ENCODE assay signal across 8 mouse cellular contexts in the genomic region with DNA sequence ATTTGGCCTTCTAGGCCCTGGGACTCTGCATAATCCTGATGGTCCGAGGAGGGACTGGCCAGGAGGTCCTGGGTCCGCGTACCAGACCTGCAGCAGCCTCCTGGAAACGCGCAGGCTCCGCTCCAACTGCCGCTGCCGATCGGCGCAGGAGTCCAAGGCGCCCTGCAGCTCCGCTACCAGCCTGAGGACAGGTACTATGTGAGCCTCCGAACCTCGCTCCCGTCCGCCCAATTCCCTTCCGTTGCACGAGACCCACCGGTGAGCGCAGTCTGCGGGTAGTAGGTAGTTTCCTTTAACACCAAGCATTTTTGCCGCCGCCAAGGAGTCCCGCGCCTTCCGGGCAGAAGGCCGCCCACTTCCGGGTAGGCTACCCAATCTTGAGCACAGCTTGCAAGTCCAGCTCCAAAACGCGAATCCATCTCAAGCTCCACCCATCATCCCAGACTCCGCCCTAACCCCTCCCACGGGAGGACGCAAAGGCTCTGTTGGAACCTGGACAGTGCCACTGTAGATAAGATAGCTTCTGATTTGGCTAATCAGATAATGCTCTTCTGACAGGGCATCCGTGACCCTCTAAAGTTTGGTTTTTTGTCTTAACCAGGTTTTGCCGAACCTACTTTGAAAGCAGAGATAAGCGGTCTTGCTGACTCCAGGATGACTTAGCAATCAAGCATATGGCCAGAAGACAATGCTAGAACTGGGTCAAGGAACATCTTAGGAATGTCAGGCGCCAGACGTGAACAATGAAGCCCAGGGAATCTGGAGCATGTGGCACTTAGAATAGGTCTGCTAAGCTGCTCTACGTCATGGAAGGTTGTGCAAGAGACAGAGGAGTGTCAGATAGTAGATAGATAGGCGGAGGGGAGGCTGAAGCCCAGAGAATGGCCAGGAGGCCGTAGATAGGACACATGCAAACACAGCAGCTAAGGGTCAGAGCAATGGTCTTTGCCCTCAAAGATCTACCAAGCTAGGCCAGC. TPM values are rescaled to one million over a fixed set of nuclear protein-coding genes. Genes with fewer than 3 reads are reported as not detected.
A peak's percentile ranks its signal among the peaks of the same experiment; 100 is the strongest.
DNase-seq lines count a peak whose midpoint lies in the region; ATAC-seq and TF ChIP-seq lines count a peak whose summit lies in the region.

Gene Tedc2, minus strand, starts transcription at position 417 of the 977 bp plus-strand sequence.

- no peaks in the 10 kb centered on the region for H3K9me3 ChIP-seq in E14TG2a.4 (ENCODE audit: low read length)
- H3K9me3 ChIP-seq in forebrain, embryonic 11.5 days (ENCODE audit: control insufficient read depth, low read length) = no peaks in the 10 kb centered on the region
- H3K9me3 ChIP-seq in heart, embryonic 16.5 days (replicated peaks; ENCODE audit: control insufficient read depth, low read length) = no peaks in the 10 kb centered on the region
- H3K9me3 ChIP-seq in liver, embryonic 14.5 days (ENCODE audit: control insufficient read depth, low read length) = no peaks in the 10 kb centered on the region
- H3K9me3 ChIP-seq in stomach, embryonic 15.5 days = no peaks in the 10 kb centered on the region

- no peaks in the 10 kb centered on the region for H3K27me3 ChIP-seq in E14TG2a.4 (ENCODE audit: insufficient read depth, low read length)
- H3K27me3 ChIP-seq in forebrain, embryonic 11.5 days (ENCODE audit: control insufficient read depth, insufficient read depth, low read length) = no peaks in the 10 kb centered on the region
- no peaks in the 10 kb centered on the region for H3K27me3 ChIP-seq in heart, embryonic 16.5 days (ENCODE audit: control insufficient read depth, insufficient read depth, low read length)
- no peaks in the 10 kb centered on the region for H3K27me3 ChIP-seq in liver, embryonic 14.5 days (ENCODE audit: control insufficient read depth, insufficient read depth, low read length)
- H3K27me3 ChIP-seq in stomach, embryonic 15.5 days (replicated peaks) = no peaks in the 10 kb centered on the region

- TF ChIP-seq EP300 in liver, embryonic 14.5 days (IDR thresholded peaks at IDR 0.05; ENCODE audit: low read depth) = peak; percentile 57; the same call in 1 of the 2 replicates

- peaks cover 73% of the 10 kb centered on the region for H3K36me3 ChIP-seq in E14TG2a.4 (ENCODE audit: insufficient read depth, low read length)
- H3K36me3 ChIP-seq in forebrain, embryonic 11.5 days (ENCODE audit: control insufficient read depth, insufficient read depth, low read length) = peaks cover 17% of the 10 kb centered on the region
- H3K36me3 ChIP-seq in heart, embryonic 16.5 days (ENCODE audit: control insufficient read depth, insufficient read depth) = peaks cover 34% of the 10 kb centered on the region
- H3K36me3 ChIP-seq in liver, embryonic 14.5 days (replicated peaks; ENCODE audit: control insufficient read depth, insufficient read depth, low read depth) = peaks cover 66% of the 10 kb centered on the region
- peaks cover 37% of the 10 kb centered on the region for H3K36me3 ChIP-seq in stomach, embryonic 15.5 days

- WGBS in forebrain, embryonic 11.5 days = 5% methylated on average over 41 of the region's 41 CpGs
- WGBS in heart, embryonic 16.5 days = 2% methylated on average over 41 of the region's 41 CpGs
- WGBS in liver, embryonic 14.5 days (ENCODE audit: insufficient replicate concordance) = under 1% methylated on average over 41 of the region's 41 CpGs
- 3% methylated on average over 41 of the region's 41 CpGs for WGBS in stomach, embryonic 15.5 days

- no peak for TF ChIP-seq CTCF in E14TG2a.4 (conservative IDR thresholded peaks at IDR 0.05; ENCODE audit: low read length)
- TF ChIP-seq CTCF in liver, embryonic 14.5 days (IDR thresholded peaks at IDR 0.05; ENCODE audit: low read depth) = 0 out of 2 replicates have a peak, but pooled peaks have one; percentile 1

- peak within 1 kb of the TSS; percentile 14; the same call in 1 of the 2 replicates for H3K27ac ChIP-seq in forebrain, embryonic 11.5 days (ENCODE audit: low read depth, low read length)
- H3K27ac ChIP-seq in heart, embryonic 16.5 days (ENCODE audit: low read length) = peak within 1 kb of the TSS; percentile 68
- H3K27ac ChIP-seq in liver, embryonic 14.5 days = peak within 1 kb of the TSS; percentile 81
- H3K27ac ChIP-seq in stomach, embryonic 15.5 days = peak within 1 kb of the TSS; percentile 68

- H3K4me1 ChIP-seq in E14TG2a.4 (replicated peaks; ENCODE audit: low read depth, low read length) = peaks cover 77% of the 10 kb centered on the region
- peaks cover 8% of the 10 kb centered on the region for H3K4me1 ChIP-seq in forebrain, embryonic 11.5 days (replicated peaks; ENCODE audit: control insufficient read depth, insufficient read depth, low read length)
- H3K4me1 ChIP-seq in heart, embryonic 16.5 days (ENCODE audit: control insufficient read depth, insufficient read depth, low read length) = peaks cover 14% of the 10 kb centered on the region
- H3K4me1 ChIP-seq in liver, embryonic 14.5 days (replicated peaks; ENCODE audit: control insufficient read depth in 2 of 2, insufficient read depth in 2 of 2, low read length in 1 of 2) = peaks cover 19 to 27% of the 10 kb centered on the region in 2 experiments
- H3K4me1 ChIP-seq in stomach, embryonic 15.5 days = peaks cover 9% of the 10 kb centered on the region

- H3K4me3 ChIP-seq in E14TG2a.4 (replicated peaks; ENCODE audit: low read length) = peak within 1 kb of the TSS; percentile 98
- H3K4me3 ChIP-seq in forebrain, embryonic 11.5 days (ENCODE audit: low read depth, low read length) = peak within 1 kb of the TSS; percentile 77
- H3K4me3 ChIP-seq in heart, embryonic 16.5 days (ENCODE audit: low read length) = peak within 1 kb of the TSS; percentile 93
- H3K4me3 ChIP-seq in liver, embryonic 14.5 days (ENCODE audit: insufficient read depth in 1 of 2, low read depth in 2 of 2, low read length in 2 of 2) = peak within 1 kb of the TSS; percentile 80 to 97
- peak within 1 kb of the TSS; percentile 73 for H3K4me3 ChIP-seq in stomach, embryonic 15.5 days (replicated peaks)

- H3K4me2 ChIP-seq in forebrain, embryonic 11.5 days (ENCODE audit: low read depth, low read length, severe bottlenecking) = peak within 1 kb of the TSS; percentile 97
- H3K4me2 ChIP-seq in heart, embryonic 16.5 days (ENCODE audit: low read depth, low read length) = peak within 1 kb of the TSS; percentile 95
- peak within 1 kb of the TSS; percentile 91 for H3K4me2 ChIP-seq in liver, embryonic 14.5 days (ENCODE audit: low read depth)
- H3K4me2 ChIP-seq in stomach, embryonic 15.5 days = peak within 1 kb of the TSS; percentile 71

- DNase-seq in c-Kit-positive CD71-positive TER-119-negative erythroid progenitor cells, embryonic 14.5 days (ENCODE audit: low read depth) = peak; percentile 92
- DNase-seq in forebrain, embryonic 11.5 days (ENCODE audit: low spot score) = peak; percentile 94
- DNase-seq in kidney, postnatal 36 days = peak; percentile 97
- DNase-seq in liver, embryonic 14.5 days (ENCODE audit: low read depth in 3 of 3, low spot score in 3 of 3) = peak; percentile 88 to 94 (median 90)
- DNase-seq in neural tube, embryonic 10.5 days (ENCODE audit: extremely low spot score, low spot score) = peak; percentile 88

- peak; percentile 93 for ATAC-seq in forebrain, embryonic 11.5 days (replicated peaks; ENCODE audit: low FRiP score)
- ATAC-seq in heart, embryonic 16.5 days (replicated peaks; ENCODE audit: extremely low read depth, insufficient read depth, low FRiP score) = peak; percentile 91
- ATAC-seq in liver, embryonic 14.5 days (ENCODE audit: insufficient read depth) = peak; percentile 88
- peak; percentile 92 for ATAC-seq in stomach, embryonic 15.5 days (ENCODE audit: insufficient read depth, low FRiP score, low read depth)

- H3K9ac ChIP-seq in forebrain, embryonic 11.5 days (ENCODE audit: low read length) = peak within 1 kb of the TSS; percentile 80
- peak within 1 kb of the TSS; percentile 88 for H3K9ac ChIP-seq in heart, embryonic 16.5 days (ENCODE audit: low read length)
- peak within 1 kb of the TSS; percentile 95 for H3K9ac ChIP-seq in liver, embryonic 14.5 days (replicated peaks)
- H3K9ac ChIP-seq in stomach, embryonic 15.5 days = peak within 1 kb of the TSS; percentile 75

RNA-seq across cellular contexts. Expression of gene Tedc2, which starts in this region (rescaled TPM):
- polyA plus RNA-seq in forebrain, embryonic 11.5 days (2014; fragmentation: Nextera tagmentation; extraction: Ambion mirVana) = 17.7 and 19.2 TPM in 2 replicates
- polyA plus RNA-seq in heart, embryonic 16.5 days (2015; fragmentation: Nextera tagmentation; extraction: Ambion mirVana) = 4.2 and 5.7 TPM in 2 replicates
- polyA plus RNA-seq in liver, embryonic 14.5 days (2012; rRNA removed) = 18.3 and 21.1 TPM in 2 replicates
- 7.7 and 7.9 TPM in 2 replicates for polyA plus RNA-seq in liver, embryonic 14.5 days (2014; fragmentation: Nextera tagmentation; extraction: Ambion mirVana)
- polyA plus RNA-seq in stomach, embryonic 15.5 days (2015; fragmentation: Nextera tagmentation; extraction: Ambion mirVana) = 9.8 and 10.0 TPM in 2 replicates

Comparison
In these comparisons a context has a peak if more than half of its experiments do, and no peak if none do; other contexts are left out.
1. Peak in every context shown above with its lines: DNase-seq, ATAC-seq, H3K4me3 ChIP-seq and H3K27ac ChIP-seq.
2. H3K27ac ChIP-seq: peak in every context shown above with its lines; median percentile 81 in liver, embryonic 14.5 days; 68 in heart, embryonic 16.5 days; 68 in stomach, embryonic 15.5 days; 14 in forebrain, embryonic 11.5 days.